Mouse (Mus musculus) megakaryocyte, embryonic 14.5 days (primary cell): ENCODE measurements around the gene Phactr4.

Source experiments
- FLI1 ChIP-seq: IDR thresholded peaks from 2 replicates; pipeline ENCODE4 v1.6.1; 2012; ENCODE audit warnings: low read length, inconsistent platforms, mixed read lengths
- GATA1 ChIP-seq: IDR thresholded peaks from 3 replicates; pipeline ENCODE4 v1.6.1; 2012; ENCODE audit warnings: mixed read lengths, low read length, inconsistent platforms, borderline replicate concordance

DNA sequence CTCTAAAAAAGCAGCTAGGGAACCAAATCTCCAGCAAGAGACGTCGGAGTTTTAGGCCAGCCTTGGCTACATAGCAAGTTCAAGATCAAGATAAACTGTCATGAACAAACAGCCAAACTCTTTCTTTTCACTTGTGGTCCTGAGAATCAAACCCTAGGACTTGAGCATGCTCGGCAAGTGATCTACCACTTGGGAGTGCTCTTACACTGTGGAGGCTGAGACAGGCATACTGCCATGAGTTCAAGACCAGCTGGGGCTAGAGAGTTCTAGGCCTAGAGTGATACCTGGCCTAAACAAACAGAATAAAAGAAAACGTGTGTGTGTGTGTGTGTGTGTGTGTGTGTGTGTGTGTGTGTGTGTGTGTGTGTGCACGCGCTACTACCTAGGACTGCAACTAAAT lies 31.9 kb upstream of the Phactr4 start:
- TF ChIP-seq GATA1 (no peak), FLI1 (no peak)
